Mouse (Mus musculus) monocyte, adult 5-6 weeks (primary cell): ENCODE measurements around the gene Meig1. TPM values are rescaled to one million over a fixed set of nuclear protein-coding genes. Genes with fewer than 3 reads are reported as not detected.

Experiments used
- ATAC-seq: fragments of 153-309, 156-312 bp; replicated peaks from 2 replicates; pipeline ENCODE4 v1.8.0; 2017; ENCODE audit warnings: mild to moderate bottlenecking; ENCODE audit not compliant: low TSS enrichment, insufficient number of reproducible peaks, severe bottlenecking, poor library complexity, low FRiP score
- total RNA-seq: library from RNA; stranded (forward); fragments of 200-1000, 200-491, 200-594 nt; gene quantifications from 3 replicates; pipeline ENCODE4 v1.2.3, GENCODE M21; 2017

The Meig1 gene
- total RNA-seq, 1 experiment from 2014 or later, result 6.9 TPM

GRCm38 (mm10) chr2:3387105-3387860 lies 35.2 kb downstream of the Meig1 start:
- ATAC-seq, result no peak

DNA sequence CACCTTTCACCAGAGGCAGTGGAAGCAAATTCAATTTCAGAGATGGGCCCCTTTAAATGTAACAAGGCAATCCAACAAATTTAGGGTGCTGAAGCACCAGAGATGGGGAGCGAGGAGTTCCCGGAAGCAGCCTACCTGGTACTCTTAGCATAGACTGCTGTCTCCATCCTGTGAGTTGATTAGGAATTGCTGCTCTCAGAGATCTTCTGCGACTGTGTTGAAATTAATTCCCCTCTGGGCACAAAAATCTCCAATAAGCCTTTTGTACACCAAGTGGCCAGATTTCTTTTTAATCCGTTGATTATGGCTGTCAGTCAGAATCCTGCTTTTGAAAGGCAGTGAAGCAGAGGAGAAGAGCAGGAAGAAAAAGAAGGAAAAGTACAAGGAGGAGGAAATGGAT lies 57.3 kb downstream of the Meig1 start:
- no peak for ATAC-seq

DNA sequence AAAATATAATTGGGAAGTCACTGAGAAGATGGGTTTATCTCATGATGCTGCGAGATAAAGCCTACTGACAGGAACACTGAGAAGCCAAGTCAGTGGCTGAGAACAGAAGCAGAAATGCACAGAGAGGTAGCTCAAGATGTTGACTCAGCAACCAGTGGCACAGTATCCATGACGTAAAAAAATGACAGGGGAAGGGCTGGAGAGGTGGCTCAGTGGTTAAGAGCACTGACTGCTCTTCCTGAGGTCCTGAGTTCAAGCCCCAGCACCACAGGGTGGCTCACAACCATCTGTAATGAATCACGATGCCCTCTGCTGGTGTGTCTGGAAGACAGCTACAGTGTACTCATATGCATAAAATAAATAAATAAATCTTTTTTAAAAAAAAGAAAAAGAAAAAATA lies 61.4 kb downstream of the Meig1 start:
- ATAC-seq, result no peak

Other genes starting within 250 kb of the Meig1 start
- 18.0 to 31.9 TPM (median 18.3 TPM) in 3 replicates for gene Nmt2, start 138.4 kb downstream of the Meig1 start, total RNA-seq
- gene Rpp38, start 90.0 kb downstream of the Meig1 start, total RNA-seq, result 1.8 to 9.9 TPM (median 4.4 TPM) in 3 replicates
- gene Acbd7, start 86.5 kb downstream of the Meig1 start, total RNA-seq, result 4.5 TPM in 1 of 3 replicates, not detected in the others
- not detected in 3 replicates for gene Olah, start 25.4 kb downstream of the Meig1 start, total RNA-seq
- gene Dclre1c, start 1.5 kb upstream of the Meig1 start, total RNA-seq, result 18.0 to 38.5 TPM (median 22.6 TPM) in 3 replicates
- gene Suv39h2, start 52.4 kb upstream of the Meig1 start, total RNA-seq, result 0.11 to 4.4 TPM (median 0.87 TPM) in 3 replicates
- 6.8 to 13.6 TPM (median 9.7 TPM) in 3 replicates for gene Gm45902, start 90.1 kb upstream of the Meig1 start, total RNA-seq
- gene Hspa14, start 90.2 kb upstream of the Meig1 start, total RNA-seq, result 87.0 to 139 TPM (median 114 TPM) in 3 replicates
- gene Cdnf, start 90.4 kb upstream of the Meig1 start, total RNA-seq, result 0.68 TPM in 1 of 3 replicates, not detected in the others
- 432 to 778 TPM (median 669 TPM) in 3 replicates for gene Fam107b, start 147.8 kb upstream of the Meig1 start, total RNA-seq